Mouse (Mus musculus): Measurements from ENCODE around the gene Zkscan16.

GRCm38 (mm10) chr4:58989303-58989898 lies 46.0 kb downstream of the Zkscan16 start:
- TF ChIP-seq CTCF (IDR thresholded peaks at IDR 0.05; ENCODE audit: extremely low read depth, insufficient read depth, insufficient read length, insufficient replicate concordance) (no peak), POLR2A (IDR thresholded peaks at IDR 0.05; ENCODE audit: low read depth, low read length) (no peak)
